Mouse (Mus musculus) kidney, embryonic 14.5 days (tissue): ENCODE results near the gene Tas2r126. TPM values are rescaled to one million over a fixed set of nuclear protein-coding genes. Genes with fewer than 3 reads are reported as not detected.

Experiments used
- ATAC-seq: fragments of 200-750 bp; cut with Nextera tagmentation; 2 replicates; pipeline ENCODE4 v1.8.0; 2017; ENCODE audit warnings: moderate number of reproducible peaks, mild to moderate bottlenecking, moderate TSS enrichment, moderate library complexity; ENCODE audit not compliant: low FRiP score, low TSS enrichment
- H3K27ac ChIP-seq: fragments of 300-500 bp; sonication (generic); 2 replicates; pipeline ENCODE4 v1.5.1; 2014; ENCODE audit warnings: low read depth, mild to moderate bottlenecking, low read length, moderate library complexity, mixed read lengths
- H3K27me3 ChIP-seq: fragments of 300-500 bp; sonication (generic); 2 replicates; pipeline ENCODE4 v1.6.1; 2014; ENCODE audit warnings: mild to moderate bottlenecking, low read length; ENCODE audit not compliant: control insufficient read depth, insufficient read depth
- H3K36me3 ChIP-seq: fragments of 300-500 bp; sonication (generic); 2 replicates; pipeline ENCODE4 v1.6.1; 2014; ENCODE audit warnings: low read length, mixed read lengths; ENCODE audit not compliant: control insufficient read depth, insufficient read depth
- H3K4me1 ChIP-seq: fragments of 300-500 bp; sonication (generic); 2 replicates; pipeline ENCODE4 v1.6.1; 2014; ENCODE audit warnings: low read length, mixed read lengths; ENCODE audit not compliant: control insufficient read depth, insufficient read depth
- H3K4me2 ChIP-seq: fragments of 300-500 bp; sonication (generic); replicated peaks from 2 replicates; pipeline ENCODE4 v1.6.1; 2014; ENCODE audit warnings: low read depth, mild to moderate bottlenecking, low read length
- H3K4me3 ChIP-seq: fragments of 300-500 bp; sonication (generic); 2 replicates; pipeline ENCODE4 v1.5.1; 2014; ENCODE audit warnings: mild to moderate bottlenecking, low read length
- H3K9ac ChIP-seq: fragments of 300-500 bp; sonication (generic); 2 replicates; pipeline ENCODE4 v1.6.1; 2014; ENCODE audit warnings: low read depth, mild to moderate bottlenecking, low read length, moderate library complexity
- H3K9me3 ChIP-seq: fragments of 300-500 bp; sonication (generic); 2 replicates; pipeline ENCODE4 v1.6.1; 2016; ENCODE audit warnings: low read length; ENCODE audit not compliant: control insufficient read depth
- WGBS: fragments of 180-500 bp; shearing (Covaris S2); extraction: QIAGEN DNeasy Blood & Tissue Kit; methylation state at CpG from one replicate; pipeline ENCODE4 v1.1.7; 2014; 5-methylcytosine and 5-hydroxymethylcytosine counted together
- polyA plus RNA-seq: library from polyadenylated mRNA; unstranded; fragments of >200 nt; fragmentation: Nextera tagmentation; extraction: Ambion mirVana; gene quantifications from 2 replicates; pipeline ENCODE4 v1.2.1, GENCODE M21; 2014

Gene Tas2r126
- polyA plus RNA-seq, 1 experiment from 2014 or later, result not detected

GRCm38 (mm10) chr6:42419443-42419842 is 14.9 kb upstream of the Tas2r126 start:
- no peaks in the 10 kb centered on the region for H3K9me3 ChIP-seq
- no peak overlapping the region for H3K9ac ChIP-seq
- ATAC-seq, result no peak
- H3K4me3 ChIP-seq, result no peak overlapping the region
- no peaks in the 10 kb centered on the region for H3K4me1 ChIP-seq
- WGBS, result 92% methylated on average over 2 of the region's 2 CpGs
- no peaks in the 10 kb centered on the region for H3K36me3 ChIP-seq
- H3K27ac ChIP-seq, result no peak overlapping the region
- no peaks in the 10 kb centered on the region for H3K27me3 ChIP-seq
- H3K4me2 ChIP-seq, result no peak overlapping the region

- Histone ChIP-seq H3K4me3 (no peak overlapping the region), H3K27me3 (no peaks in the 10 kb centered on the region), H3K36me3 (no peaks in the 10 kb centered on the region), H3K9ac (no peak overlapping the region), H3K27ac (no peak overlapping the region), H3K9me3 (no peaks in the 10 kb centered on the region), H3K4me1 (no peaks in the 10 kb centered on the region), H3K4me2 (no peak overlapping the region)
- 81% methylated on average over 2 of the region's 2 CpGs for WGBS
- no peak for ATAC-seq
Observed at GRCm38 (mm10) chr6:42421439-42421838, 12.9 kb upstream of the Tas2r126 start.

GRCm38 (mm10) chr6:42424472-42424871 is 9.9 kb upstream of the Tas2r126 start:
- H3K4me1 ChIP-seq, result no peaks in the 10 kb centered on the region
- no peak overlapping the region for H3K4me3 ChIP-seq
- H3K36me3 ChIP-seq, result no peaks in the 10 kb centered on the region
- no peak for ATAC-seq
- no peaks in the 10 kb centered on the region for H3K27me3 ChIP-seq
- H3K4me2 ChIP-seq, result no peak overlapping the region
- H3K27ac ChIP-seq, result no peak overlapping the region
- no peak overlapping the region for H3K9ac ChIP-seq
- WGBS, result 91% methylated on average over 3 of the region's 3 CpGs
- H3K9me3 ChIP-seq, result no peaks in the 10 kb centered on the region

GRCm38 (mm10) chr6:42426337-42426736 is 8.0 kb upstream of the Tas2r126 start:
- H3K36me3 ChIP-seq, result no peaks in the 10 kb centered on the region
- H3K27ac ChIP-seq, result no peak overlapping the region
- H3K9me3 ChIP-seq, result no peaks in the 10 kb centered on the region
- H3K4me2 ChIP-seq, result no peak overlapping the region
- H3K4me1 ChIP-seq, result no peaks in the 10 kb centered on the region
- ATAC-seq, result no peak
- 87% methylated on average over 4 of the region's 4 CpGs for WGBS
- H3K27me3 ChIP-seq, result no peaks in the 10 kb centered on the region
- H3K9ac ChIP-seq, result no peak overlapping the region
- H3K4me3 ChIP-seq, result no peak overlapping the region

GRCm38 (mm10) chr6:42433554-42433953 is 781 bp upstream of the Tas2r126 start:
- ATAC-seq, result no peak
- H3K27me3 ChIP-seq, result no peaks in the 10 kb centered on the region

GRCm38 (mm10) chr6:42435490-42435889 is 1.2 kb downstream of the Tas2r126 start:
- H3K9me3 ChIP-seq, result no peaks in the 10 kb centered on the region
- no peaks in the 10 kb centered on the region for H3K4me1 ChIP-seq
- no peak overlapping the region for H3K9ac ChIP-seq
- ATAC-seq, result no peak
- no peak overlapping the region for H3K27ac ChIP-seq
- H3K4me2 ChIP-seq, result no peak overlapping the region
- H3K4me3 ChIP-seq, result no peak overlapping the region
- H3K36me3 ChIP-seq, result no peaks in the 10 kb centered on the region
- H3K27me3 ChIP-seq, result no peaks in the 10 kb centered on the region
- WGBS, result 79% methylated on average over 2 of the region's 2 CpGs

More at GRCm38 (mm10) chr6:42433554-42433953, 781 bp upstream of the Tas2r126 start:
- Histone ChIP-seq H3K36me3 (no peaks in the 10 kb centered on the region), H3K4me2 (no peak overlapping the region), H3K4me1 (no peaks in the 10 kb centered on the region), H3K27ac (no peak overlapping the region), H3K9ac (no peak overlapping the region), H3K9me3 (no peaks in the 10 kb centered on the region), H3K4me3 (no peak overlapping the region)
- WGBS, result 68% methylated on average over 2 of the region's 2 CpGs

GRCm38 (mm10) chr6:42441395-42441794 is 7.1 kb downstream of the Tas2r126 start:
- no peak for ATAC-seq
- no peak overlapping the region for H3K27ac ChIP-seq
- H3K36me3 ChIP-seq, result no peaks in the 10 kb centered on the region
- no peaks in the 10 kb centered on the region for H3K9me3 ChIP-seq
- no peak overlapping the region for H3K9ac ChIP-seq
- WGBS, result 68% methylated on average over 2 of the region's 2 CpGs
- no peak overlapping the region for H3K4me3 ChIP-seq
- H3K4me2 ChIP-seq, result no peak overlapping the region
- no peaks in the 10 kb centered on the region for H3K4me1 ChIP-seq
- no peaks in the 10 kb centered on the region for H3K27me3 ChIP-seq

- H3K27ac ChIP-seq, result no peak overlapping the region
- H3K4me1 ChIP-seq, result no peaks in the 10 kb centered on the region
- H3K4me3 ChIP-seq, result no peak overlapping the region
- H3K27me3 ChIP-seq, result no peaks in the 10 kb centered on the region
- 79% methylated on average over 2 of the region's 2 CpGs for WGBS
- H3K9me3 ChIP-seq, result no peaks in the 10 kb centered on the region
- H3K4me2 ChIP-seq, result no peak overlapping the region
- no peak overlapping the region for H3K9ac ChIP-seq
- H3K36me3 ChIP-seq, result no peaks in the 10 kb centered on the region
- ATAC-seq, result no peak
Observed at GRCm38 (mm10) chr6:42444491-42444890, 10.2 kb downstream of the Tas2r126 start.

- no peak overlapping the region for H3K4me2 ChIP-seq
- H3K4me3 ChIP-seq, result no peak overlapping the region
- no peak overlapping the region for H3K9ac ChIP-seq
- no peaks in the 10 kb centered on the region for H3K36me3 ChIP-seq
- H3K27me3 ChIP-seq, result no peaks in the 10 kb centered on the region
- H3K4me1 ChIP-seq, result no peaks in the 10 kb centered on the region
- H3K27ac ChIP-seq, result no peak overlapping the region
- 86% methylated on average over 2 of the region's 2 CpGs for WGBS
- ATAC-seq, result no peak
- H3K9me3 ChIP-seq, result no peaks in the 10 kb centered on the region
Observed at GRCm38 (mm10) chr6:42447381-42447780, 13.0 kb downstream of the Tas2r126 start.

GRCm38 (mm10) chr6:42465096-42465495 is 30.8 kb downstream of the Tas2r126 start, which contains the start of gene Olfr458:
Olfr458 (minus strand) TSS chr6:42465196.
- no peaks in the 10 kb centered on the region for H3K27me3 ChIP-seq
- 73% methylated on average over 1 of the region's 1 CpGs for WGBS
- H3K4me3 ChIP-seq, result no peak within 1 kb of the TSS
- H3K9me3 ChIP-seq, result no peaks in the 10 kb centered on the region
- no peaks in the 10 kb centered on the region for H3K36me3 ChIP-seq
- no peak for ATAC-seq
- no peak within 1 kb of the TSS for H3K4me2 ChIP-seq
- H3K9ac ChIP-seq, result no peak within 1 kb of the TSS
- no peak within 1 kb of the TSS for H3K27ac ChIP-seq
- no peaks in the 10 kb centered on the region for H3K4me1 ChIP-seq
